Mouse (Mus musculus) embryonic facial prominence, embryonic 14.5 days (tissue): ENCODE data around the gene Abl1. TPM values are rescaled to one million over a fixed set of nuclear protein-coding genes. Genes with fewer than 3 reads are reported as not detected.

ENCODE experiments used
- ATAC-seq: fragments of 200-750 bp; cut with Nextera tagmentation; 2 replicates; pipeline ENCODE4 v1.8.0; 2017; ENCODE audit warnings: low read depth, moderate number of reproducible peaks, moderate TSS enrichment
- DNase-seq: peaks from one replicate; pipeline ENCODE4 v3.0.0-alpha.2; 2015; ENCODE audit warnings: low spot score
- H3K27ac ChIP-seq: fragments of 300-500 bp; sonication (generic); replicated peaks from 2 replicates; pipeline ENCODE4 v1.5.1; 2014; ENCODE audit warnings: low read depth, mild to moderate bottlenecking, low read length, moderate library complexity
- H3K27me3 ChIP-seq: fragments of 300-500 bp; sonication (generic); replicated peaks from 2 replicates; pipeline ENCODE4 v1.6.1; 2014; ENCODE audit warnings: low read length; ENCODE audit not compliant: control insufficient read depth, insufficient read depth
- H3K36me3 ChIP-seq: fragments of 300-500 bp; sonication (generic); 2 replicates; pipeline ENCODE4 v1.6.1; 2014; ENCODE audit warnings: low read length, mixed read lengths; ENCODE audit not compliant: control insufficient read depth, insufficient read depth
- H3K4me1 ChIP-seq: fragments of 300-500 bp; sonication (generic); 2 replicates; pipeline ENCODE4 v1.6.1; 2014; ENCODE audit warnings: antibody characterized with exemption, low read length; ENCODE audit not compliant: control insufficient read depth, insufficient read depth
- H3K4me2 ChIP-seq: fragments of 300-500 bp; sonication (generic); 2 replicates; pipeline ENCODE4 v1.6.1; 2014; ENCODE audit warnings: low read depth, mild to moderate bottlenecking, low read length, moderate library complexity, mixed read lengths
- H3K4me3 ChIP-seq: fragments of 300-500 bp; sonication (generic); 2 replicates; pipeline ENCODE4 v1.5.1; 2014; ENCODE audit warnings: low read depth, mild to moderate bottlenecking, low read length
- H3K9ac ChIP-seq: fragments of 300-500 bp; sonication (generic); 2 replicates; pipeline ENCODE4 v1.6.1; 2014; ENCODE audit warnings: low read depth, mild to moderate bottlenecking, low read length, moderate library complexity, mixed read lengths
- H3K9me3 ChIP-seq: fragments of 300-500 bp; sonication (generic); 2 replicates; pipeline ENCODE4 v1.6.1; 2016; ENCODE audit warnings: low read length; ENCODE audit not compliant: control insufficient read depth
- WGBS: fragments of 180-500 bp; shearing (Covaris S2); extraction: QIAGEN DNeasy Blood & Tissue Kit; methylation state at CpG from one replicate; pipeline ENCODE4 v1.1.7; 2014; 5-methylcytosine and 5-hydroxymethylcytosine counted together
- polyA plus RNA-seq: library from polyadenylated mRNA; unstranded; fragments of >200 nt; fragmentation: Nextera tagmentation; extraction: Ambion mirVana; gene quantifications from 2 replicates; pipeline ENCODE4 v1.2.1, GENCODE M21; 2014

Abl1 gene
- polyA plus RNA-seq, 1 experiment from 2014 or later: 48.9 TPM

DNA sequence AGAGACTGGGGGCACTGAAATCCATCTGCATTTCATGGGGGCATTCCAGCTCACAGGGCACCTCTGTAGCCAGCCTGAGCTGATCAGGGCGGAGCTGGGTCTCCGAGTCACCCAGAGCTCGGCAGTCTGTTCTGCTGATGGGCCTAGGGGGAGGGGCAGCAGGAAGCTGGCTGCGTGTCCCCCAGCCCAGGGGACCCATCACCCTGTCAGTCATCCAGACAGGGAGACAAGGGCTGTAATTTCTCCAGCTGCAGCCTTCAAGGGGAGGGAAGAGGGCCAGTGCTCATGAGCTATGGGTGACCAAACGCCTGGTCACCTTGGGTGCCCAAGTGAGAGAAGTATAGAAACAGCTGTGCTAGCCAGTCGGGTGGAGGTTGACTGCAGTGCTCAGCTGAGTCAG is 148.8 kb downstream of the Abl1 start:
- no peak overlapping the region for H3K27ac ChIP-seq
- DNase-seq (no peak), ATAC-seq (no peak)
- no peak overlapping the region for H3K4me2 ChIP-seq
- no peaks in the 10 kb centered on the region for H3K27me3 ChIP-seq
- WGBS: 38% methylated on average over 6 of the region's 6 CpGs
- 0 out of 2 replicates have a peak overlapping the region, but pooled peaks have one; percentile 19 for H3K9ac ChIP-seq
- no peaks in the 10 kb centered on the region for H3K36me3 ChIP-seq
- H3K9me3 ChIP-seq: no peaks in the 10 kb centered on the region
- H3K4me3 ChIP-seq: no peak overlapping the region
- H3K4me1 ChIP-seq: no peaks in the 10 kb centered on the region

- Histone ChIP-seq H3K27ac (no peak overlapping the region), H3K9me3 (no peaks in the 10 kb centered on the region), H3K9ac (no peak overlapping the region), H3K4me2 (no peak overlapping the region), H3K36me3 (no peaks in the 10 kb centered on the region), H3K4me1 (no peaks in the 10 kb centered on the region), H3K4me3 (no peak overlapping the region), H3K27me3 (peaks cover 6% of the 10 kb centered on the region; the same call in 1 of the 2 replicates)
- 50% methylated on average over 1 of the region's 1 CpGs for WGBS
- no peak for DNase-seq
- no peak for ATAC-seq
Measured at GRCm38 (mm10) chr2:31838868-31839267, 150.7 kb downstream of the Abl1 start.

GRCm38 (mm10) chr2:31844729-31845136 is 156.6 kb downstream of the Abl1 start:
- ATAC-seq (no peak), DNase-seq (no peak)
- no peak overlapping the region for H3K9ac ChIP-seq
- H3K36me3 ChIP-seq: no peaks in the 10 kb centered on the region
- H3K9me3 ChIP-seq: no peaks in the 10 kb centered on the region
- no peak overlapping the region; the same call in 1 of the 2 replicates for H3K4me2 ChIP-seq
- H3K27me3 ChIP-seq: peaks cover 41% of the 10 kb centered on the region
- 5% methylated on average over 10 of the region's 10 CpGs for WGBS
- H3K27ac ChIP-seq: no peak overlapping the region
- H3K4me3 ChIP-seq: 0 out of 2 replicates have a peak overlapping the region, but pooled peaks have one; percentile 55
- H3K4me1 ChIP-seq: 0 out of 2 replicates have a peak, but pooled peaks cover 4% of the 10 kb centered on the region

DNA sequence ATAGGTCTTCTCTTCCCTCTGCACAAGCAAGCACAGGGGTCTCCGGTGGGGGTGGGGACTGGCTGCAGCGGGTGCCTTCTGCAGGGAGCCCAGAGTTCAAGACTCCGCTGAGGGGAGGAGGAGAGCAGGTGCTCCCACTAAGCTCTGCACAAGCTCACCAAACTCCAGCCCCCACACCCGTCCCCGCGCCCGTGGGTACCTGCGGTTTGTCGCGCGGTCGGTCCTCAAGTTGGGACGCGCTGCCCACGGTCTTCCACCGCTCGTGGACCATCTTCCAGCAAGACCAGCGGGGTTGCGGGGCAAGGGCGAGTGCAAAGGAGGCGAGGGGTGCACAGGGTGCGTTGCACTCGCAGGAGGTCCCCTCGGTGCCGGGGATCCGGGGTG is 157.3 kb downstream of the Abl1 start:
- 2% methylated on average over 23 of the region's 26 CpGs for WGBS
- DNase-seq (no peak), ATAC-seq (no peak)
- H3K4me2 ChIP-seq: peak overlapping the region; percentile 98
- peak overlapping the region; percentile 63; the same call in 1 of the 2 replicates for H3K9ac ChIP-seq
- H3K36me3 ChIP-seq: no peaks in the 10 kb centered on the region
- H3K9me3 ChIP-seq: no peaks in the 10 kb centered on the region
- 0 out of 2 replicates have a peak, but pooled peaks cover 4% of the 10 kb centered on the region for H3K4me1 ChIP-seq
- H3K4me3 ChIP-seq: peak overlapping the region; percentile 55
- peaks cover 41% of the 10 kb centered on the region for H3K27me3 ChIP-seq
- no peak overlapping the region for H3K27ac ChIP-seq

DNA sequence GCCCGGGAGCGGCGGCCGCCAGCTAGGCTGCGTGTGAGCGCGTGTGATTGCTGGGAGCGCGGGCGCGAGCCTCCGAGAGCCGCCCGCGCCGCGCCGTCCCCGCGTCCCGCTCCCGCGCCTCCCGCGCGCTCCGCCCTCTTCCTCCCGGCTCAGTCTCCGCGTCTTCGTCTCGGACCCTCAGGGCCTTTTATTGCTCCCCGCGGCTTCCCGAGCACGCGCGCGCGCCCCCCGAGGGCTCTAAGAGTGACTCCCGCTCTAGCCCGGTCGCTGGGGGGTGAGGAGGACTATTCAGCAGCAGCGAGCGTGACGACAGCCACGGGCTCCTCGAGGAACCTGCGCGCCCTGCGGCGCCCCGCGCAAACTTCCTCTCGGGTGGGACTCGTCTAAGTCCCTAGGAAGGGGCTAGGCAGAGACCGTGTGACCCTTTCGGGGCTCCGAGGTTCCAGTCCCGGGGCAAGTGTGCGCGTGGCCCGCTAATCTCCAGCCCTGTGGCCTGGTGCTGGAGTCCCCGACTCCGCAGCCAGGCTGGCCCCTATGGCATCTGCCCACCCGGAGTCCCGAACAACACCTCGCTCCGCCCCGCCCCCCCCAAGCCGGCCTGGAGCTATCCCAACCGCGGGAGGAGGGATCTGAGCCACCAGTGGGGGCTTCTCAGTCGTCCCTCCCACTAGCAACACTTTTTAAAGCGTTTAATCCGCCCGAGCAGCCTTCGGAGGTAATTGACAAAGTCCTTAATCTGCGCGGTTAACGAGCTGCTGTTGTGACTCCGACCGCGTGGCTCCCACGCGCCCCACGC is 157.9 kb downstream of the Abl1 start, which contains the start of gene Fibcd1:
Gene Fibcd1 (minus strand): TSS at position 110 of the 796 bp plus-strand sequence.
- peak within 1 kb of the TSS; percentile 63 for H3K9ac ChIP-seq
- no peak within 1 kb of the TSS for H3K27ac ChIP-seq
- peaks cover 41% of the 10 kb centered on the region for H3K27me3 ChIP-seq
- H3K4me3 ChIP-seq: peak within 1 kb of the TSS; percentile 55
- H3K36me3 ChIP-seq: no peaks in the 10 kb centered on the region
- no peaks in the 10 kb centered on the region for H3K9me3 ChIP-seq
- DNase-seq: peak; percentile 24
- H3K4me2 ChIP-seq: peak within 1 kb of the TSS; percentile 98
- 0 out of 2 replicates have a peak, but pooled peaks cover 4% of the 10 kb centered on the region for H3K4me1 ChIP-seq
- no peak for ATAC-seq
- under 1% methylated on average over 51 of the region's 88 CpGs for WGBS

DNA sequence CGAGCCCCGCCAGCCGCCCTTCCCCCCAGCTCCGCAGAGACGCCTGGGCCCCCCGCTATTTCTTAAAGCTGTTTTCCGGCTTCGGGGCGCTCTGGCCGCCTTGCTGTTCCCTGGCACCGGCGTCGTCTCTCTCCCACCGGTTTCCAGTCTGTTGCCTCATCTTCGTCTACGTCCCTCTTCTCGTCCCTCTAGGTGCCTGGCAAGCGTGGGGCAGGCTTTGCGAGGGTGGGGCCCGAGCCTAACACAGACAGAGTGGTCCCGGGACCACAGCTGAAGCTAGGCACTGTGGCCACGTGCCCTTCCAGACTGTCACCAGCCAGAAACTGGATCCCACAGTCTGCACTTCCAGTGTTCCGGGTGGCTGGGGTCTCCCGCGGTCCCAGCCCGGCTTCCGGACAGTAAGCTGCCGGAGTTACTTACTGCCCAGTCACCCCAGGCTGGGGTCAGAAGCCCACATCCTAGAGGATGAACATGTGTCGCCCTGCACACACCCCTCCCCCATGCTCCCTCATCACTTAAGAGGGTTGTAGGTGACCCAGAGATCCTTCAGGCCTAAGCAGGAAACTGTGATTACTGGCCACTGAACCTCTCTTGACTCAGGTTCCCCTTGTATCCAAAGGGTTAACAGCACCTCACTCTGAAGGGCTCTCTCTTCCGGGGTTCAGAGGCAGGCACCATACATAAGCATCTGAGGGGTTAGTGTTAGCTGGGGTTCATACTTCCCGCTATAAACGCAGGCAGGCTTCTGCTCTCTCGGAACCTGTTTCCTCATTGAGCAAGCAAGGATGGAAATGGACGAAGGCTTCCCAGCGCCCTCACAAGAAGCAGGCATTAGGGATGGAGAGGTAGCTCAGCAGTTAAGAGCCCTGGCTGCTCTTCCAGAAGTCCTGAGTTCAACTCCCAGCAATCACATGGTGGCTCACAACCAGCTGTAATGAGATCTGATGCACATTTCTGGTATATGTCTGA is 158.8 kb downstream of the Abl1 start:
- Histone ChIP-seq H3K27me3 (peaks cover 41% of the 10 kb centered on the region), H3K36me3 (no peaks in the 10 kb centered on the region), H3K27ac (no peak overlapping the region), H3K4me3 (peak overlapping the region; percentile 55), H3K4me2 (peak overlapping the region; percentile 98), H3K9me3 (no peaks in the 10 kb centered on the region), H3K4me1 (0 out of 2 replicates have a peak, but pooled peaks cover 4% of the 10 kb centered on the region), H3K9ac (0 out of 2 replicates have a peak overlapping the region, but pooled peaks have one; percentile 63)
- ATAC-seq (no peak), DNase-seq (no peak)
- 4% methylated on average over 35 of the region's 35 CpGs for WGBS

DNA sequence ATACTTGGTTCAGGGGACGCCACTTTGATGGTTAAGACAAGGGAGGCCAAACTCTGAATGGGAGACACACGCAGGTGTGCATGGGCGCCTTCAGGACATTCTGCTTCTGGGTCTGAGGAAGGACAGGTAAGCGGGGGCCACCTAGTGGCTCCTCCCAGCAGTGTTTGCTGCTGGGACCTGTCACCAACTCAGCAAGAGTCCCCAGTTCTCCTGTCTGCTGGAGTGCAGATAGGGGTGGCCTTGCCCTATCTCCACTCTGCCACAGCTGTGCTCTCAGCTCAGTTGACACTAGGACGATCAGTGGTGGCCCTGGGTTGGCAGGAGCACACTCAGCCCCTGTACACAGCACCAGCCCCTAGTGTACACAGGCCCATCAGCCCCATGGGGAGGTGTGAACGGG is 159.7 kb downstream of the Abl1 start:
- DNase-seq (peak; percentile 32), ATAC-seq (peak; percentile 54; the same call in 1 of the 2 replicates)
- Histone ChIP-seq H3K4me1 (0 out of 2 replicates have a peak, but pooled peaks cover 4% of the 10 kb centered on the region), H3K4me2 (no peak overlapping the region), H3K27ac (no peak overlapping the region), H3K9me3 (no peaks in the 10 kb centered on the region), H3K27me3 (peaks cover 41% of the 10 kb centered on the region), H3K4me3 (no peak overlapping the region), H3K9ac (no peak overlapping the region), H3K36me3 (no peaks in the 10 kb centered on the region)
- 13% methylated on average over 6 of the region's 6 CpGs for WGBS

DNA sequence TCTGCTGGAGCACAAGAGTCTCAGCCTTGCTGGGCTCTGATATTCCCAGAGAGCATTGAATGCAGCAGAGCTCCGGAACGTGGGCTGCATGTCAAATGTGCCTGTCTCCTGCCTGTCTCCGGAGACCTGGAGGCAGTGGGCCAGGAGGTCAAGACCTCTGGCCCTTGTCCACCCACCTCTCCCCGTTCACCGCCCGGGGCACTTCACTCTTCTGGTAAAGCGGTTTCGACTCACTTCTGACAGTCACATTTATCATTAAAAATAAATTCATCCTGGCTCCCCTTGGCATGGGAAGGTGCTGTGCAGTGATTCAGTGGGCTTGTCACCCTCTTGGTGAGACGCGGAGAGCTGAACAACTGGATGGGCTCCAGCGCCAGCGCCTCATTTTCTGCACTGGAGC is 162.0 kb downstream of the Abl1 start:
- Histone ChIP-seq H3K9me3 (no peaks in the 10 kb centered on the region), H3K4me2 (no peak overlapping the region), H3K4me3 (no peak overlapping the region), H3K9ac (no peak overlapping the region), H3K27me3 (peaks cover 23% of the 10 kb centered on the region), H3K36me3 (no peaks in the 10 kb centered on the region), H3K4me1 (0 out of 2 replicates have a peak, but pooled peaks cover 4% of the 10 kb centered on the region), H3K27ac (no peak overlapping the region)
- DNase-seq: no peak
- WGBS: 32% methylated on average over 9 of the region's 12 CpGs
- ATAC-seq: no peak
